Mouse (Mus musculus): Measurements from ENCODE around the gene Dact1. TPM values are rescaled to one million over a fixed set of nuclear protein-coding genes. Genes with fewer than 3 reads are reported as not detected.
A peak's percentile ranks its signal among the peaks of the same experiment; 100 is the strongest.

Dact1 gene
- polyA plus RNA-seq (2011; ENCODE audit: insufficient read length, low read depth, missing spikeins), result 8.9 and 13.1 TPM in 2 replicates

DNA sequence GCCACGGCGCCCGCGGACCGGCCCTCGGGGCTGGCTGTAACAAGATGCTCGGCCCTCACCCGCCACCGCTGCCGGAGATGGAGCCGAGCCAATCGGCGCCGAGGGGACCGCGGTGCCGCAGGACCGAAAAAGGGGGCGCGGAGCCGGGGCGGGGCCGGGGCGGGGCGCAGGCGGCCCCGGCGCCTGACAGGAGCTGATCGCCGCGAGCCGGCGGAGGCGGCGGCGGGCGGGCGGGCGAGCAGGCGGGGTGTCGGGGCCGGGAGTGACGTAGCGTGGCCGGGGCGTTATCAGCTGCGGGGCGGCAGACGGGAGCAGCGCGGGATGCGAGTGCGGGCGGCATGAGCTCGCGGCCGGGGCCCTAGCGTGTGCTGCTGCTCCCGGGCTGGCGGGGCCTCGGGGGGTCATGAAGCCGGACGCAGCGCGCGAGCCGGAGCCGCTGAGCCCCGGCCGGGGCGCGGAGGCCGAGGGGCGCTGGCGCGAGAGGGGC is at the start of gene Dact1:
TSS of gene Dact1 (plus strand) at position 304 of the 487 bp plus-strand sequence.
- no peak within 1 kb of the TSS for H3K27ac ChIP-seq (ENCODE audit: insufficient read depth, low read length)
- TF ChIP-seq CTCF (IDR thresholded peaks at IDR 0.05; ENCODE audit: borderline replicate concordance, insufficient read depth, low read length) (no peak), POLR2A (IDR thresholded peaks at IDR 0.05; ENCODE audit: low read depth, low read length) (peak; percentile 73)
- peak within 1 kb of the TSS; percentile 61 for H3K4me3 ChIP-seq (ENCODE audit: insufficient read depth, low read length)
- H3K4me1 ChIP-seq (ENCODE audit: control insufficient read depth, insufficient read depth, low read length), result no peaks in the 10 kb centered on the region; the same call in 1 of the 2 replicates

DNA sequence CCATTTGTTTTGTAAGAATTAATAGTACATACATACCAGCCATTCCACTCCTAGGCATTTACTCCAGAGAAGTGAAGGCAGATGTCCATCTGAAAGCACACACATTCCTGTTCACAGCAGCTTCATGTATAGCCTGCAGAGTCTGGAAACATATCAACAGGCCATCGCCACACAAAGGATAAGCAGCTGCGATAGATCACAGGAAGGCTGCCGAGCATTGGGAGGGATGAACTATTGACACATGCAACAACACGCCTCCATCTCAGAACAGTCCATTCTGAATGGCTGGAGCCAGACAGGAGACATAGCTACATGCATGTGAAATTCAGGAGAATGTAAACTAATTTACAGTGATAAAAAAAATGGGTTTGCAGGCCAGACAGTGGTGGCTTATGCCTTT is 45.5 kb upstream of the Dact1 start:
- TF ChIP-seq POLR2A (IDR thresholded peaks at IDR 0.05; ENCODE audit: low read depth, low read length), result no peak
- no peak for TF ChIP-seq CTCF (IDR thresholded peaks at IDR 0.05; ENCODE audit: borderline replicate concordance, insufficient read depth, low read length)
- Histone ChIP-seq H3K4me1 (ENCODE audit: control insufficient read depth, insufficient read depth, low read length) (no peaks in the 10 kb centered on the region), H3K4me3 (ENCODE audit: insufficient read depth, low read length) (no peak overlapping the region), H3K27ac (ENCODE audit: insufficient read depth, low read length) (no peak overlapping the region)

GRCm38 (mm10) chr12:71269367-71269766 is 40.3 kb upstream of the Dact1 start:
- Histone ChIP-seq H3K27ac (ENCODE audit: insufficient read depth, low read length) (no peak overlapping the region), H3K4me3 (ENCODE audit: insufficient read depth, low read length) (no peak overlapping the region), H3K4me1 (ENCODE audit: control insufficient read depth, insufficient read depth, low read length) (no peaks in the 10 kb centered on the region)
- TF ChIP-seq POLR2A (IDR thresholded peaks at IDR 0.05; ENCODE audit: low read depth, low read length) (no peak), CTCF (IDR thresholded peaks at IDR 0.05; ENCODE audit: borderline replicate concordance, insufficient read depth, low read length) (no peak)

DNA sequence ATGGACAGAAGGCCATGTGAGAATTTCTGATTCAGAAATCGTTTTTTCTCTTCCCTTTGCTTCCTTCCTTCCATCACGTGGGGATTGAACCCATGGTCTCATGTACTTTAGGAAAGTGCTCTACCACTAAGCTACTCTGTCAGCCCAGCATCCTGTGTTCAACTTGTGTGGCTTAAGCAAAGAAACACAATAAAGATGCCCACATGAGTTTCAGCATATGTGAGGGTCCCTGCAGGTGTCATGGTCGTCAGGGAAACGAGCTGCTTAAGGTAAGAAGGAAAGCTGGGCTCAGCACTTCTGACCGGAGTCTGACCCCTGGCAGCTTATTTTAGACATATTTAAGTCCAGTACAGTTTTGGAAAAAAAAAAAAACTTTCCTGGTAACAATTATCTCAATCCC is 38.6 kb upstream of the Dact1 start:
- no peak for TF ChIP-seq CTCF (IDR thresholded peaks at IDR 0.05; ENCODE audit: borderline replicate concordance, insufficient read depth, low read length)
- no peak for TF ChIP-seq POLR2A (IDR thresholded peaks at IDR 0.05; ENCODE audit: low read depth, low read length)
- no peaks in the 10 kb centered on the region for H3K4me1 ChIP-seq (ENCODE audit: control insufficient read depth, insufficient read depth, low read length)
- H3K4me3 ChIP-seq (ENCODE audit: insufficient read depth, low read length), result no peak overlapping the region
- H3K27ac ChIP-seq (ENCODE audit: insufficient read depth, low read length), result no peak overlapping the region

DNA sequence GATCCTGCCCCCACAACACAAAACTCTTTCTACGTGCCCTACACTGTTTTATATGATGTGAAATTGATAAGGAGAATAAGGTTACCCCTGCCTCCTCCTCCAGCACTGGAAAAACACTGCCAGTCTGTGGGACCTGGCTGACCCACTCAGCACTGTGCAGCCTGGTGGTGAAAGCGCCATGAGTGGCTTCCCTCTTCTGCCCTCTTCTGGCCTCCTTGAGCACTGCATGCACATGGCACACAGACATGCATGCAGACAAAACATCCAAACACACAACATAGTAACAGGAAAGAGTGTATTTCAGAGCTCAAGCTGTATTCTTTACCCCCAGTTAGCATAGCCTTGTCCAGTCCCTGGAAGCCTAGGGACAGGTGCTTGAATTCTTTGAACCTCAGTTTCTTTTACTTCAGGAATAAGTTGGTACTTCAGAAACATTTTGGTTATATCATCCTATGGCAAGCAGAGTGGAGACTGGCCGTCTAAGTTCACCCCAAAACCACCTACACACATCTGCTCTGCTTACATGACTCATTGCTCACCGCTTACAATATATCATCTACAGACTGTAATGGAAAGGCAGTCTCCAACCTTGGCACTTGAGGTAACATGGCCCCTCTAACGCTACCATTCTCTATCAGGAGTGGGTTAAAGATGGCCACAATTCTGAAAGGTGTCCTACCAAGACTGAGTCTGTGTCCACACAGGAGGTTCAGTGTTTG is 35.0 kb upstream of the Dact1 start:
- Histone ChIP-seq H3K4me1 (ENCODE audit: control insufficient read depth, insufficient read depth, low read length) (no peaks in the 10 kb centered on the region), H3K27ac (ENCODE audit: insufficient read depth, low read length) (no peak overlapping the region), H3K4me3 (ENCODE audit: insufficient read depth, low read length) (no peak overlapping the region)
- no peak for TF ChIP-seq POLR2A (IDR thresholded peaks at IDR 0.05; ENCODE audit: low read depth, low read length)
- peak; percentile 31; the same call in 1 of the 2 replicates for TF ChIP-seq CTCF (IDR thresholded peaks at IDR 0.05; ENCODE audit: borderline replicate concordance, insufficient read depth, low read length)

DNA sequence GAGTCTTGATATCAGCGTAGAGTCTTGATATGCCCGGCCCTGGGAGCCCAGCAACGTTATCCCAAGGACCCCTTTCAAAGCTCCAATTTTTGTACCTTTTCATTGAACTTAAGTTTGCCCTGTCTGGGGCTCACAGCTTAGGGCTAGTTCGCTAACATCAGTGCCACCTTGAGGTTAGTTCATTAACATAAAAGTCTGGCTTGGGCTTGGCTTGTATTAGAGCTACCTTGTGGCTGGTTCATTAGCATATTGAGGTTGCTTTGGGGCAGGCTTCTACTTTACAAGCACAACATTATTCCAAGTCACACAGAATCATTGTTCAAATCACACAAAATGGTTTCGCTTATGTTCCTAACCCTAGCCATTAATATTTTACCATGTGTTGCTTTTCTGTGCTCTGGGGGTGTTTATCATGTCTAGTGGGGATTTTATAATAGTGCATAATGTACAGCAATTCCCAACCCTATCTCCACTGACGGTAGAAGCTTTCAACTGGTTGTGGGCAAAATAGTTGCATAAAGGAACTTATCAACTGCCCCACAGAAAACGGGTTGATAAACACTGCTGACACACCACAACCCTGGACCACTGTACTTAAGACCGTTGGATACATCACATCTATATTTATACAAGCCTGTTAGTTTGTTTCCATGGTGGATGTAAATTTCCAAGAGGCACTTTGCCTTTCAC is 33.6 kb upstream of the Dact1 start:
- H3K4me3 ChIP-seq (ENCODE audit: insufficient read depth, low read length), result no peak overlapping the region
- TF ChIP-seq CTCF (IDR thresholded peaks at IDR 0.05; ENCODE audit: borderline replicate concordance, insufficient read depth, low read length), result no peak
- no peak for TF ChIP-seq POLR2A (IDR thresholded peaks at IDR 0.05; ENCODE audit: low read depth, low read length)
- no peaks in the 10 kb centered on the region for H3K4me1 ChIP-seq (ENCODE audit: control insufficient read depth, insufficient read depth, low read length)
- H3K27ac ChIP-seq (ENCODE audit: insufficient read depth, low read length), result no peak overlapping the region

GRCm38 (mm10) chr12:71279521-71280262 is 30.0 kb upstream of the Dact1 start:
- Histone ChIP-seq H3K27ac (ENCODE audit: insufficient read depth, low read length) (no peak overlapping the region), H3K4me1 (ENCODE audit: control insufficient read depth, insufficient read depth, low read length) (no peaks in the 10 kb centered on the region), H3K4me3 (ENCODE audit: insufficient read depth, low read length) (no peak overlapping the region)
- TF ChIP-seq POLR2A (IDR thresholded peaks at IDR 0.05; ENCODE audit: low read depth, low read length), result no peak
- no peak for TF ChIP-seq CTCF (IDR thresholded peaks at IDR 0.05; ENCODE audit: borderline replicate concordance, insufficient read depth, low read length)

GRCm38 (mm10) chr12:71281201-71281768 is 28.4 kb upstream of the Dact1 start:
- no peaks in the 10 kb centered on the region for H3K4me1 ChIP-seq (ENCODE audit: control insufficient read depth, insufficient read depth, low read length)
- no peak overlapping the region for H3K4me3 ChIP-seq (ENCODE audit: insufficient read depth, low read length)
- H3K27ac ChIP-seq (ENCODE audit: insufficient read depth, low read length), result no peak overlapping the region
- no peak for TF ChIP-seq POLR2A (IDR thresholded peaks at IDR 0.05; ENCODE audit: low read depth, low read length)
- no peak for TF ChIP-seq CTCF (IDR thresholded peaks at IDR 0.05; ENCODE audit: borderline replicate concordance, insufficient read depth, low read length)

DNA sequence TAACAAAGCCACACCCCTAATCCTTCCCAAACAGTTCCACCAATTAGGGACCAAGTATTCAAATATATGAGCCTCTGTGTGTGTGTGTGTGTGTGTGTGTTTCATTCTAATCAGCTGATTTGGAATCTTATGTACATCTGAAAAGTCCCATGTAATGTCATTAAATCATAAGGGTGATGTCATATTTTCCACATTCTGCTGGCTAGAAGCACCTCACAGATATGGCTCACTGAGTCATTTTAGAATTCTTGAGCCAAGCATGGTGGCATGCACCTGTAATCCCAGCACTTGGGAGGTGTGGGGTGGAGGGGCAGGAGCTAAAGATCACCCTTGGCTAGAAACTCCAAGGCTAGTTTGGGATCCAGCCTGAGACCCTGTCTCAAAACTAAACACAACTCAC is 24.3 kb upstream of the Dact1 start:
- TF ChIP-seq POLR2A (IDR thresholded peaks at IDR 0.05; ENCODE audit: low read depth, low read length) (no peak), CTCF (IDR thresholded peaks at IDR 0.05; ENCODE audit: borderline replicate concordance, insufficient read depth, low read length) (no peak)
- Histone ChIP-seq H3K27ac (ENCODE audit: insufficient read depth, low read length) (no peak overlapping the region), H3K4me1 (ENCODE audit: control insufficient read depth, insufficient read depth, low read length) (no peaks in the 10 kb centered on the region), H3K4me3 (ENCODE audit: insufficient read depth, low read length) (no peak overlapping the region)

All from embryonic fibroblast, embryonic 13.5 days (primary cell).